Mouse (Mus musculus): Measurements from ENCODE around the gene Rhoa. TPM values are rescaled to one million over a fixed set of nuclear protein-coding genes. Genes with fewer than 3 reads are reported as not detected.

Gene Rhoa
- total RNA-seq, 2 experiments from 2014 or later = 363 to 383 TPM

GRCm38 (mm10) chr9:108340258-108341138 lies 34.6 kb downstream of the Rhoa start:
- peak; percentile 42 to 52 for DNase-seq

- DNase-seq = no peak
Observed at GRCm38 (mm10) chr9:108341139-108341475, 35.2 kb downstream of the Rhoa start.

- DNase-seq = peak; percentile 50 to 54
Observed at GRCm38 (mm10) chr9:108341801-108342200, 35.9 kb downstream of the Rhoa start.

- peak in 1 of 2 experiments; percentile 21 for DNase-seq
Observed at GRCm38 (mm10) chr9:108342301-108342831, 36.4 kb downstream of the Rhoa start.

- peak in 1 of 2 experiments; percentile 19 for DNase-seq
Observed at GRCm38 (mm10) chr9:108343331-108343730, 37.4 kb downstream of the Rhoa start.

GRCm38 (mm10) chr9:108343835-108344234 lies 37.9 kb downstream of the Rhoa start:
- DNase-seq = no peak

GRCm38 (mm10) chr9:108344471-108344870 lies 38.5 kb downstream of the Rhoa start:
- no peak for DNase-seq

GRCm38 (mm10) chr9:108347024-108347423 lies 41.1 kb downstream of the Rhoa start:
- no peak for DNase-seq

GRCm38 (mm10) chr9:108347540-108348289 lies 41.8 kb downstream of the Rhoa start, which contains the start of gene Usp4:
TSS of gene Usp4 (plus strand) at chr9:108347853.
- DNase-seq = peak; percentile 91 to 95

- no peak for DNase-seq
Observed at GRCm38 (mm10) chr9:108348290-108348680, 42.4 kb downstream of the Rhoa start.

GRCm38 (mm10) chr9:108349727-108350126 lies 43.8 kb downstream of the Rhoa start:
- DNase-seq = no peak

GRCm38 (mm10) chr9:108378234-108378633 lies 72.3 kb downstream of the Rhoa start:
- no peak for DNase-seq

- no peak for DNase-seq
Observed at GRCm38 (mm10) chr9:108378736-108379135, 72.8 kb downstream of the Rhoa start.

GRCm38 (mm10) chr9:108379294-108379693 lies 73.4 kb downstream of the Rhoa start:
- DNase-seq = no peak

GRCm38 (mm10) chr9:108381382-108381781 lies 75.5 kb downstream of the Rhoa start:
- DNase-seq = no peak

GRCm38 (mm10) chr9:108385006-108385405 lies 79.1 kb downstream of the Rhoa start:
- DNase-seq = no peak

GRCm38 (mm10) chr9:108386816-108387215 lies 80.9 kb downstream of the Rhoa start:
- DNase-seq = no peak

Other genes starting within 250 kb of the Rhoa start
- gene Mst1, start 225.7 kb upstream of the Rhoa start, total RNA-seq (2021) = under 1 TPM; 0.17 to 0.49 TPM
- 10 to 100 TPM; 54.3 to 57.1 TPM for gene Rnf123, start 222.8 kb upstream of the Rhoa start, total RNA-seq (2021)
- 10 to 100 TPM; 72.7 to 88.0 TPM for gene Apeh, start 211.5 kb upstream of the Rhoa start, total RNA-seq (2021)
- gene Bsn, start 115.7 kb upstream of the Rhoa start, total RNA-seq (2021) = 1 to 10 TPM; 3.2 to 4.3 TPM
- 100 to 1,000 TPM; 142 to 144 TPM for gene Dag1, start 42.2 kb upstream of the Rhoa start, total RNA-seq (2021)
- 10 to 100 TPM; 17.1 TPM for gene Nicn1, start 15.7 kb upstream of the Rhoa start, total RNA-seq (2021)
- 1 to 10 TPM; 2.7 to 4.4 TPM for gene Amt, start 9.3 kb upstream of the Rhoa start, total RNA-seq (2021)
- 10 to 100 TPM; 38.8 to 48.3 TPM for gene Tcta, start within 50 bp of the Rhoa start, total RNA-seq (2021)
- 100 to 1,000 TPM; 538 to 748 TPM for gene Gpx1, start 32.8 kb downstream of the Rhoa start, total RNA-seq (2021)
- gene Usp4, start 41.7 kb downstream of the Rhoa start, total RNA-seq (2021) = 100 to 1,000 TPM; 110 to 120 TPM
- gene 1700102P08Rik, start 86.7 kb downstream of the Rhoa start, total RNA-seq (2021) = 1 to 10 TPM in 1 of 2 experiments, under 1 TPM in 1; 0.93 to 1.3 TPM
- not detected for gene Ccdc36, start 122.4 kb downstream of the Rhoa start, total RNA-seq (2021)
- gene BC048562, start 130.4 kb downstream of the Rhoa start, total RNA-seq (2021) = not detected
- gene Ccdc71, start 154.4 kb downstream of the Rhoa start, total RNA-seq (2021) = 10 to 100 TPM; 37.1 to 48.1 TPM
- 10 to 100 TPM; 20.1 to 21.5 TPM for gene Klhdc8b, start 155.5 kb downstream of the Rhoa start, total RNA-seq (2021)
- gene Lamb2, start 173.6 kb downstream of the Rhoa start, total RNA-seq (2021) = 100 to 1,000 TPM; 117 to 133 TPM
- 100 to 1,000 TPM; 204 to 213 TPM for gene Usp19, start 184.5 kb downstream of the Rhoa start, total RNA-seq (2021)
- gene Qars, start 201.6 kb downstream of the Rhoa start, total RNA-seq (2021) = 100 to 1,000 TPM; 191 to 194 TPM
- gene Qrich1, start 210.7 kb downstream of the Rhoa start, total RNA-seq (2021) = 100 to 1,000 TPM; 106 to 125 TPM